Mouse (Mus musculus) cortical plate, adult 2 months (tissue): ENCODE results near the gene Cd59a.

Experiments used
- CTCF ChIP-seq: fragments of 200-500 bp; IDR thresholded peaks from 2 replicates; pipeline ENCODE4 v1.5.1; 2011; ENCODE audit warnings: mild to moderate bottlenecking, control low read depth, low read length; ENCODE audit not compliant: insufficient read depth; ENCODE audit errors: extremely low read depth
- POLR2A ChIP-seq: fragments of 200-500 bp; IDR thresholded peaks from 2 replicates; pipeline ENCODE4 v1.6.1; 2011; ENCODE audit warnings: mild to moderate bottlenecking, low read length, control low read depth; ENCODE audit not compliant: insufficient read depth; ENCODE audit errors: extremely low read depth

DNA sequence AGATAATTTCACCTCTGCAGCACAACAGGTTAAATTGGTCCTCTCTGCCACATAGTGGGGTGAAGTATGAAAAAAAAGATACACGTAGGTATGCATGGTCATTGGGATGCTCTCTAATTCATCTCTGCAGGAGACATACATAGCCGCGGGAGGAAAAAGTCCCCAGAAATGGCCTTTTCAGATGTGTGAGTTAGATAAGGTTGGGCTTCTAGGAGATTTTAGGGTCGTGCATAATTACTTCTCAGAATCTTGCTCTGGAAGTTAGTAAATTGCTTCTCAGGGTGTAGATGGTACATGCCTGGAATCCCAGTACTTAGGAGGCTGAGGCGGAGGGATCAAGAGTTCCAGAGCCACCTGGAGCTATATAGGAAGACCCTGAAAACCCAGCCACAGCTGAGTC, 28.5 kb downstream of the Cd59a start:
- TF ChIP-seq POLR2A (no peak), CTCF (no peak)
